Mouse (Mus musculus) megakaryocyte, embryonic 14.5 days (primary cell): ENCODE data around the gene Uri1. TPM values are rescaled to one million over a fixed set of nuclear protein-coding genes. Genes with fewer than 3 reads are reported as not detected.
A peak's percentile ranks its signal among the peaks of the same experiment; 100 is the strongest.

Source experiments
- H3K27me3 ChIP-seq: replicated peaks from 2 replicates; pipeline ENCODE3; 2012; ENCODE audit warnings: inconsistent platforms
- H3K36me3 ChIP-seq: replicated peaks from 2 replicates; pipeline ENCODE3; 2012; ENCODE audit warnings: low read length, inconsistent platforms, mixed read lengths
- H3K4me1 ChIP-seq: 2 replicates; pipeline ENCODE4 v1.6.1; 2012; ENCODE audit warnings: inconsistent platforms
- H3K4me3 ChIP-seq: replicated peaks from 2 replicates; pipeline ENCODE3; 2012; ENCODE audit warnings: moderate library complexity, mild to moderate bottlenecking, inconsistent platforms
- H3K9me3 ChIP-seq: 2 replicates; pipeline ENCODE4 v1.6.1; 2012; ENCODE audit warnings: inconsistent platforms
- FLI1 ChIP-seq: IDR thresholded peaks from 2 replicates; pipeline ENCODE4 v1.6.1; 2012; ENCODE audit warnings: low read length, inconsistent platforms, mixed read lengths
- GATA1 ChIP-seq: IDR thresholded peaks from 3 replicates; pipeline ENCODE4 v1.6.1; 2012; ENCODE audit warnings: mixed read lengths, low read length, inconsistent platforms, borderline replicate concordance
- polyA plus RNA-seq: library from polyadenylated mRNA; stranded (reverse); fragments of >175 nt; gene quantifications from 2 replicates; pipeline ENCODE4 v1.2.3, GENCODE M21; 2012; ENCODE audit warnings: low replicate concordance; ENCODE audit not compliant: insufficient read depth

Gene Uri1
- polyA plus RNA-seq, 1 experiment = 5.6 TPM

- no peaks in the 10 kb centered on the region for H3K27me3 ChIP-seq
- TF ChIP-seq GATA1 (no peak), FLI1 (no peak)
- H3K36me3 ChIP-seq = no peaks in the 10 kb centered on the region
- H3K4me1 ChIP-seq = no peaks in the 10 kb centered on the region
- H3K9me3 ChIP-seq = peaks cover 3% of the 10 kb centered on the region; the same call in 1 of the 2 replicates
- H3K4me3 ChIP-seq = no peak overlapping the region
Measured at GRCm38 (mm10) chr7:37933754-37934308, 89.5 kb downstream of the Uri1 start.

GRCm38 (mm10) chr7:37931631-37932030 lies 91.7 kb downstream of the Uri1 start:
- Histone ChIP-seq H3K4me3 (no peak overlapping the region), H3K4me1 (no peaks in the 10 kb centered on the region), H3K9me3 (peaks cover 10% of the 10 kb centered on the region), H3K27me3 (no peaks in the 10 kb centered on the region), H3K36me3 (no peaks in the 10 kb centered on the region)
- TF ChIP-seq GATA1 = no peak
- no peak for TF ChIP-seq FLI1

GRCm38 (mm10) chr7:37929738-37930137 lies 93.6 kb downstream of the Uri1 start:
- no peaks in the 10 kb centered on the region for H3K27me3 ChIP-seq

GRCm38 (mm10) chr7:37922999-37923398 lies 100.4 kb downstream of the Uri1 start:
- Histone ChIP-seq H3K36me3 (no peaks in the 10 kb centered on the region), H3K4me3 (no peak overlapping the region), H3K9me3 (peaks cover 26% of the 10 kb centered on the region), H3K27me3 (no peaks in the 10 kb centered on the region), H3K4me1 (no peaks in the 10 kb centered on the region)
- TF ChIP-seq FLI1 (no peak), GATA1 (no peak)

More at GRCm38 (mm10) chr7:37929738-37930137, 93.6 kb downstream of the Uri1 start:
- Histone ChIP-seq H3K9me3 (peaks cover 15% of the 10 kb centered on the region), H3K4me3 (peak overlapping the region; percentile 69), H3K36me3 (no peaks in the 10 kb centered on the region), H3K4me1 (no peaks in the 10 kb centered on the region)
- TF ChIP-seq GATA1 (no peak), FLI1 (no peak)

- peaks cover 32% of the 10 kb centered on the region for H3K9me3 ChIP-seq
- no peaks in the 10 kb centered on the region for H3K36me3 ChIP-seq
- no peak overlapping the region for H3K4me3 ChIP-seq
- no peaks in the 10 kb centered on the region for H3K4me1 ChIP-seq
- H3K27me3 ChIP-seq = no peaks in the 10 kb centered on the region
- no peak for TF ChIP-seq GATA1
Measured at GRCm38 (mm10) chr7:37921681-37922430, 101.5 kb downstream of the Uri1 start.

- no peaks in the 10 kb centered on the region for H3K27me3 ChIP-seq
- H3K4me1 ChIP-seq = no peaks in the 10 kb centered on the region
- no peak for TF ChIP-seq GATA1
- TF ChIP-seq FLI1 = no peak
- H3K36me3 ChIP-seq = no peaks in the 10 kb centered on the region
- peaks cover 36% of the 10 kb centered on the region for H3K9me3 ChIP-seq
- H3K4me3 ChIP-seq = no peak overlapping the region
Measured at GRCm38 (mm10) chr7:37918926-37919325, 104.4 kb downstream of the Uri1 start.

GRCm38 (mm10) chr7:37916762-37917439 lies 106.5 kb downstream of the Uri1 start:
- no peak overlapping the region for H3K4me3 ChIP-seq
- peaks cover 35% of the 10 kb centered on the region for H3K9me3 ChIP-seq
- H3K36me3 ChIP-seq = no peaks in the 10 kb centered on the region
- TF ChIP-seq GATA1 = no peak
- TF ChIP-seq FLI1 = no peak
- no peaks in the 10 kb centered on the region for H3K4me1 ChIP-seq
- no peaks in the 10 kb centered on the region for H3K27me3 ChIP-seq

- no peak overlapping the region for H3K4me3 ChIP-seq
- TF ChIP-seq FLI1 (no peak), GATA1 (no peak)
- no peaks in the 10 kb centered on the region for H3K4me1 ChIP-seq
- H3K36me3 ChIP-seq = no peaks in the 10 kb centered on the region
- peaks cover 32% of the 10 kb centered on the region for H3K9me3 ChIP-seq
- no peaks in the 10 kb centered on the region for H3K27me3 ChIP-seq
Measured at GRCm38 (mm10) chr7:37911802-37912122, 111.6 kb downstream of the Uri1 start.

GRCm38 (mm10) chr7:37911114-37911801 lies 112.1 kb downstream of the Uri1 start:
- Histone ChIP-seq H3K27me3 (no peaks in the 10 kb centered on the region), H3K4me1 (no peaks in the 10 kb centered on the region), H3K36me3 (no peaks in the 10 kb centered on the region), H3K4me3 (no peak overlapping the region), H3K9me3 (peaks cover 28% of the 10 kb centered on the region)
- no peak for TF ChIP-seq GATA1
- TF ChIP-seq FLI1 = no peak
